Mouse (Mus musculus) myocyte (in vitro differentiated cells): ENCODE results near the gene Atp6v1fnb.

Experiments used
- CEBPB ChIP-seq: IDR thresholded peaks from 2 replicates; pipeline ENCODE4 v1.6.1; 2011; ENCODE audit warnings: mild to moderate bottlenecking, moderate library complexity; ENCODE audit not compliant: poor library complexity, insufficient read depth, severe bottlenecking
- E2F4 ChIP-seq: IDR thresholded peaks from one replicate; pipeline ENCODE4 v1.6.1; 2011; ENCODE audit warnings: mild to moderate bottlenecking, control low read depth, moderate library complexity; ENCODE audit not compliant: insufficient read depth
- MAX ChIP-seq: IDR thresholded peaks from one replicate; pipeline ENCODE4 v1.6.1; 2011; ENCODE audit warnings: low read depth, mild to moderate bottlenecking, control low read depth
- MYOD1 ChIP-seq, 3 experiments: IDR thresholded peaks; one replicate each; pipeline ENCODE4 v1.6.1; 2011; ENCODE audit warnings: control low read depth in 2 of 3, low read depth in 2 of 3, mild to moderate bottlenecking in 2 of 3, moderate library complexity in 1 of 3; ENCODE audit not compliant: insufficient read length in 2 of 3, control insufficient read depth in 1 of 3
- MYOG ChIP-seq, 3 experiments: IDR thresholded peaks; one replicate each; pipeline ENCODE4 v1.6.1; 2011; ENCODE audit warnings: control low read depth in 2 of 3, low read depth in 2 of 3, mild to moderate bottlenecking in 2 of 3; ENCODE audit not compliant: insufficient read length in 2 of 3, control insufficient read depth in 1 of 3, insufficient read depth in 1 of 3
- POLR2A ChIP-seq: IDR thresholded peaks from one replicate; pipeline ENCODE4 v1.6.1; 2011; ENCODE audit warnings: low read depth, mild to moderate bottlenecking, control low read depth, moderate library complexity; ENCODE audit not compliant: insufficient read length
- POLR2AphosphoS2 ChIP-seq: IDR thresholded peaks from one replicate; pipeline ENCODE4 v1.6.1; 2011; ENCODE audit warnings: low read depth, control low read depth; ENCODE audit not compliant: insufficient read length
- SRF ChIP-seq: IDR thresholded peaks from one replicate; pipeline ENCODE4 v1.6.1; 2011; ENCODE audit warnings: low read depth; ENCODE audit not compliant: control insufficient read depth, insufficient read length
- TCF12 ChIP-seq: IDR thresholded peaks from one replicate; pipeline ENCODE4 v1.6.1; 2011; ENCODE audit warnings: mild to moderate bottlenecking, control low read depth; ENCODE audit not compliant: poor library complexity, insufficient read depth, severe bottlenecking
- USF1 ChIP-seq: IDR thresholded peaks from one replicate; pipeline ENCODE4 v1.6.1; 2011; ENCODE audit warnings: low read depth, mild to moderate bottlenecking, control low read depth, moderate library complexity

DNA sequence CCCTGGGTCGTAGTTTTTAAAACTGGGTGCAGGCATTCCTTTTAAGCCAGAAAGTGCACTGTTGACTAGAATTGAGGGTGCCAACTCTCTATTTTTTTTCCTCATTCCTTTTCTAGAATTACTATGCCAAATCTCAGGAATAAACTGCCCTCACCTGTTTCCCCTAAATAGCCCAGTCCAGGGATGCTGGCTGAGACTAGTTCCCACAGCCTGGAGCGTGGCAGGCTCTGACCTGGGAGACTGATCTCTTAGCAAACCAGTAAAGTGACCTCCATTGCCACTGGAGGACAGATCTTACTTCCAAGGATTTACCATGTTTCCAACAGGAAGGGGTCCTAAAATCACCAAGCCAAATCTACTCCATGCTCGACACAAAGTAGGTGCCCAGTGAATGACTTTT lies 2.4 kb upstream of the Atp6v1fnb start:
- no peak for TF ChIP-seq MAX
- TF ChIP-seq POLR2AphosphoS2: no peak
- no peak for TF ChIP-seq USF1
- TF ChIP-seq POLR2A: no peak
- TF ChIP-seq E2F4: no peak
- no peak for TF ChIP-seq MYOG (IDR thresholded peaks at IDR 0.05; ENCODE audit: control insufficient read depth in 1 of 3, insufficient read depth in 1 of 3, insufficient read length in 2 of 3, low read depth in 2 of 3)
- no peak for TF ChIP-seq TCF12
- TF ChIP-seq MYOD1 (IDR thresholded peaks at IDR 0.05; ENCODE audit: control insufficient read depth in 1 of 3, insufficient read length in 2 of 3, low read depth in 2 of 3): no peak
- no peak for TF ChIP-seq SRF
- TF ChIP-seq CEBPB: no peak
